Mouse (Mus musculus): ENCODE results near the gene Fos.
A peak's percentile ranks its signal among the peaks of the same experiment; 100 is the strongest.

The Fos gene

GRCm38 (mm10) chr12:85462802-85463201 lies 10.9 kb upstream of the Fos start:
- no peak for DNase-seq

- DNase-seq = no peak
Measured at GRCm38 (mm10) chr12:85464431-85464830, 9.3 kb upstream of the Fos start.

GRCm38 (mm10) chr12:85464902-85465301 lies 8.8 kb upstream of the Fos start:
- no peak for DNase-seq

- DNase-seq = peak; percentile 30 to 61
Measured at GRCm38 (mm10) chr12:85467854-85468253, 5.8 kb upstream of the Fos start.

GRCm38 (mm10) chr12:85468666-85469065 lies 5.0 kb upstream of the Fos start:
- no peak for DNase-seq

- DNase-seq = peak; percentile 79 to 88
Measured at GRCm38 (mm10) chr12:85471920-85472655, 1.6 kb upstream of the Fos start.

GRCm38 (mm10) chr12:85472656-85473410 lies 857 bp upstream of the Fos start:
- no peak for DNase-seq

GRCm38 (mm10) chr12:85474298-85475231 lies 875 bp downstream of the Fos start:
- peak; percentile 50 to 63 for DNase-seq

GRCm38 (mm10) chr12:85475232-85475919 lies 1.7 kb downstream of the Fos start:
- DNase-seq = no peak

- DNase-seq = peak in 1 of 2 experiments; percentile 0
Measured at GRCm38 (mm10) chr12:85475920-85476828, 2.5 kb downstream of the Fos start.

- no peak for DNase-seq
Measured at GRCm38 (mm10) chr12:85477219-85477618, 3.5 kb downstream of the Fos start.

- DNase-seq = peak in 1 of 2 experiments; percentile 9
Measured at GRCm38 (mm10) chr12:85477804-85478203, 4.1 kb downstream of the Fos start.

- DNase-seq = no peak
Measured at GRCm38 (mm10) chr12:85478696-85479095, 5.0 kb downstream of the Fos start.

- peak in 1 of 2 experiments; percentile 22 for DNase-seq
Measured at GRCm38 (mm10) chr12:85479190-85479589, 5.5 kb downstream of the Fos start.

GRCm38 (mm10) chr12:85483155-85483554 lies 9.5 kb downstream of the Fos start:
- no peak for DNase-seq

GRCm38 (mm10) chr12:85484655-85485054 lies 11.0 kb downstream of the Fos start:
- DNase-seq = no peak

- DNase-seq = peak; percentile 97 to 99
Measured at GRCm38 (mm10) chr12:85485890-85486765, 12.4 kb downstream of the Fos start.

GRCm38 (mm10) chr12:85486766-85487069 lies 13.0 kb downstream of the Fos start:
- peak; percentile 51 to 61 for DNase-seq

- peak; percentile 79 to 85 for DNase-seq
Measured at GRCm38 (mm10) chr12:85487545-85488141, 14.0 kb downstream of the Fos start.
